Mouse (Mus musculus): Measurements from ENCODE around the gene Slc24a2. TPM values are rescaled to one million over a fixed set of nuclear protein-coding genes. Genes with fewer than 3 reads are reported as not detected.

Gene Slc24a2
- polyA plus RNA-seq, 1 experiment = not detected

DNA sequence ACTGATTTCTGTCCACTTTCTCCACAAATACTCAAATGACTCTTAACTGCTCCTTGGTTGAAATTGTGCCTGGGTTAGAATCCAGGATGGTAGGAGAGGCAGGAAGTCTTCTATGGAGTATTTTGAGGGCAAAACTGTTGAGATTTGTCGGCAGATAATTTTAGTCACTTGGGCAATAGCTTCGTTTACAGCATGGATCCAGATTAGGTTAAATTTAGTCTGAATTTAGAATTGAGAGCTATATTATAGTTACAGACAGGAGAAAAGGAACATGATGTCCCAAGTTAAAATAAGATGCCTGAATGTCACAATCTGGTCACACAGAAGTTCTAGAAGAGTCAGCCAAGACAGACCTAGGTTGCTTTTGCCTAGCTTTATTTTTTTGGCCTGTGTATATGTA, 199.2 kb downstream of the Slc24a2 start:
- H3K27ac ChIP-seq (ENCODE audit: insufficient read depth, low read depth, low read length) = no peak overlapping the region
- no peaks in the 10 kb centered on the region for H3K4me1 ChIP-seq (ENCODE audit: control insufficient read depth, insufficient read depth, low read length)
- TF ChIP-seq CTCF (IDR thresholded peaks at IDR 0.05; ENCODE audit: low read depth, low read length) (no peak), POLR2A (IDR thresholded peaks at IDR 0.05; ENCODE audit: borderline replicate concordance, low read depth, low read length) (no peak)
- no peak overlapping the region for H3K4me3 ChIP-seq (ENCODE audit: insufficient read depth, low read length)

DNA sequence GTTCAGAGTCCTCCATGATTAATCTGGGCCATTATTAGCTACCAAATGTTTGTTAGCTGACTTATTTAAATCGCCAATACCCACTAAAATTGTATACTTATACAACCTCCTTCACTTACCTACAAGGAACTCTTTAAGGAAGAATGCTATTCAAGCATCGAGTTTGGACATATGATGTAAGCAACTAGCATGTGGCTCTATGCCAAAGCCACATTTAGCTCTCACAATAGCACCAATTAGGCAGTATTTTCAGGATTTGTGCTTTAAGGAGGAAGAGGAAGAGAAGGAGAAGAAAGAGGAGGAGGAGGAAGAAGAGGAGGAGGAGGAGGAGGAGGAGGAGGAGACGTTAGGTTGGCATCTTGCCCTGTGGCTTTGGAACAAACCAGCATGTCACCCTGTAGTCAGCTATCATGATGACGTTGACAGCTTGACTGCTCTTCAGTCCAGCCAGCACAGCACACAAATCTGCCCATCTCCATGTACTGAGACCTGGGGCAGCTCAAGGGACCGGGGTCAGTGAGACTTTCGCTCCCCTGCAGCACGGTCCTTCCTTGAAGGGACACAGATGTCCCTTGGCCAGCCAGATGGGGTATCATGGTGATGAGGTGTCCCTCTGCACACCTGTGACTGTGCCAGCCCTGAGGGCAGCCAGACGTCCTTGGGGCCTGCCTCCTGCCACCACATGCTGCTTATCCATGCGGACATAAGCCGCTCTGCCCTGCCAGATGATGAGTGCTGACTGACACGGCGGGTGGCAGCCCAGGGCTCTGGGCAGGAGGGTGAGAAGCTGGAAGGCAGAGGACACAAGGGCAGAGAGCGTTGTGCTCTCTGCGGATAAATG, 203.7 kb downstream of the Slc24a2 start:
- no peak for TF ChIP-seq CTCF (IDR thresholded peaks at IDR 0.05; ENCODE audit: low read depth, low read length)
- TF ChIP-seq POLR2A (IDR thresholded peaks at IDR 0.05; ENCODE audit: borderline replicate concordance, low read depth, low read length) = no peak
- Histone ChIP-seq H3K27ac (ENCODE audit: insufficient read depth, low read depth, low read length) (no peak overlapping the region), H3K4me1 (ENCODE audit: control insufficient read depth, insufficient read depth, low read length) (no peaks in the 10 kb centered on the region), H3K4me3 (ENCODE audit: insufficient read depth, low read length) (no peak overlapping the region)

DNA sequence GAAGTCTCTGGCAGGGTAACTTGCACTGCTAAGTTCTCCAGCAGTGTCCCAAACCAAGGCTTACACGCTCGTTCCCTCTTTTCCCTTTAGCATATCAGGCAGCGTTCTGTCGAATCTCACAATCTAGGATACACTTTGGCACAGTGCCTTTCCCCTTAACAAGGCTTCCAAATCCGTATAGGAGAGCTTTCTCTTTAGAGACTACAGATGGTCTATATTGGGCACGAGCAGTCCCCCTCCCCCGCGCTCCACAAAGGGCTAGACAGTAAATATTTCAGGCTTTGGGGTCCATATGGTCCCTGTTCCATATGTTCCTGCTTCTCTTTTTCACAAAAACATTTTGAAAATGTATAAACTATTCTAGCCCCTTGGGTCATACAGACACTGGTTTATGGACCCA, 205.7 kb downstream of the Slc24a2 start:
- no peak overlapping the region for H3K27ac ChIP-seq (ENCODE audit: insufficient read depth, low read depth, low read length)
- no peaks in the 10 kb centered on the region for H3K4me1 ChIP-seq (ENCODE audit: control insufficient read depth, insufficient read depth, low read length)
- TF ChIP-seq CTCF (IDR thresholded peaks at IDR 0.05; ENCODE audit: low read depth, low read length) (no peak), POLR2A (IDR thresholded peaks at IDR 0.05; ENCODE audit: borderline replicate concordance, low read depth, low read length) (no peak)
- no peak overlapping the region for H3K4me3 ChIP-seq (ENCODE audit: insufficient read depth, low read length)

DNA sequence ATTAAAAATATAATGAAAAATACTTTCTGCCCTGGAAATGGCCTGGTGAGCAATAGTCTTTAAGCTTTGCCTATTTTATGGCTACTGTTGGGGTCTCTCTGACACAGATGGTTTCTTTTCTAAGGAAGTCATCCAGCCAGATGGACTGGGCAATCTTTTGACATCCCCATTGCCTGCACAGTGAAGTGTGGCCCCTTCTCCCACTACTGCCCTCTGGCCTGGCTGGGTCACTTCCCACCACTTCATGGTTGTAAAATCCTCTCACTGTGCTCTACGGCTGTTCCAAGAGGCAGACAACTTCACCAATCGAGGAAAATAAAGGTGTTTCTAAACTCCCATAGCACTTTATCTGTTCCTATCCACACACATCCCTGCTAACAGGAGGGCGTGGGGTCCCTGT, 208.7 kb downstream of the Slc24a2 start:
- Histone ChIP-seq H3K4me3 (ENCODE audit: insufficient read depth, low read length) (no peak overlapping the region), H3K4me1 (ENCODE audit: control insufficient read depth, insufficient read depth, low read length) (no peaks in the 10 kb centered on the region), H3K27ac (ENCODE audit: insufficient read depth, low read depth, low read length) (no peak overlapping the region)
- TF ChIP-seq POLR2A (IDR thresholded peaks at IDR 0.05; ENCODE audit: borderline replicate concordance, low read depth, low read length) (no peak), CTCF (IDR thresholded peaks at IDR 0.05; ENCODE audit: low read depth, low read length) (no peak)

DNA sequence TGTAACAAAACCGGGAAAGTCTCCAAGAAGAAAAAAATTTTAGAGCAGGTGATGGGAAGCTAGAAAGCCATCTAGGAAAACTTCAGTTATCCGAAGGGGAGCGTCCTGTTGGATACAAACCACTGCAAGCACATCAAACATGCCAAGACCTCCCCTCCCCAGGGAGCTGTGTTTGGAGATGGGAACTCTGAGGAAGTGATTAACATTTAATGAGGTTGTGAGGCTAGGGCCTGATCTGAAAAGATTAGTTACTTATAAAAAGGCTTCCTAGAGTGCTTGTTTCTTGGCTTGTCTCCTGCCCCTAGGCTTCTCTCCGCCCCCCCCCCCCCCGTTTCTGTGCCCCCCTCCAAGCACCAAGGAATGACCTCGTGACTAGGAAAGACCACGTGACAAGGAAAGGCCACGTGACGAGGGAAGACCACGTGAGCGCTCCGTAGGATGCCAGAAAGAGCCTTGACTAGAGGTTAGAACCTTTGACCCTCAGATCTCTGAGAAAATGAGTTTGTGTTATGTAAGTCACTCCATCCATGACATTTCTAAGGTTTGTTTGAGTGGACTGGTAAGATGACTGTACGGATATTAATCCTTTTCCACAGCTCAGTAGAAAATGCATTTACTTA, 210.7 kb downstream of the Slc24a2 start:
- Histone ChIP-seq H3K27ac (ENCODE audit: insufficient read depth, low read depth, low read length) (no peak overlapping the region), H3K4me3 (ENCODE audit: insufficient read depth, low read length) (no peak overlapping the region), H3K4me1 (ENCODE audit: control insufficient read depth, insufficient read depth, low read length) (no peaks in the 10 kb centered on the region)
- TF ChIP-seq POLR2A (IDR thresholded peaks at IDR 0.05; ENCODE audit: borderline replicate concordance, low read depth, low read length) (no peak), CTCF (IDR thresholded peaks at IDR 0.05; ENCODE audit: low read depth, low read length) (no peak)

DNA sequence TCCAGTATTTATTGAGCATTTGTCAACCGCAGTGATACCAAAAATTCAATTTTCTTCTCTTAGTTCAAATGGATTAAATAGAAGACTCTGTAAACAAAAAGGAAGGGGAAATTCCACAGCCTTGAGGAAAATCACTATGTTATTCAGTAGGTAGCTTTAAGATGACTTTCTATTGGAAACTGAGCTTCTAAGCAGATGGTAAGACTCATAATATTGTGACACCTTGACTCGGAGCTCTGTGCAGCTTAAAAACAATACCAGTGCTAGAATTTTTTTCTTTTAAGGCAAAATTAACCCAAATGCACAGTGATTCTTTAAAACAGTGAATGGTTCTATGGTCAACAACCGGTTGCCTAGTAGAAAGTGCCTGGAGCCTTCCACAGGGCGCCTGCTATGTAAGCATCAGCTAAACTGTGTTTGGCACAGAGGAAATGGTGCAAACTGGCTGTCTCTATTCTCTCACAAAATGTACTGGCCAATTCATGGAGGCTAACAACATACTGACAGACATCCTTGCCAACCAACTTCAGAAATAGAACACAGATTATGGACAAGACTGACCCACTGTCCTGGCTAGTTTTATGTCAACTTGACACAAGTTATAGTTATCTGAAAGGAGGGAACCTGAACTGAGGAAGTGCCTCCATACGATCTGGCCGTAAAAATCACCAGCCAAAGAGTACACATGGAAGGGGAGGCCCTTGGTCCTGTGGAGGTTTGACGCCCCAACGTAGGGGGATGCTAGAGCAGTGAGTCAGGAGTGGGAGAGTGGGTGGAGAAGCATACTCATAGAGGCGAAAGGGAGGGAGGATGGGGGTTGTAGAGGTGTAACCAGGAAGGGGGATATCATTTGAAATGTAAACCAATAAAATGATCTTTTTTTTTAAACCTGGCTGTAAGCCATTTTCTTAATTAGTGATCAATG, 211.9 kb downstream of the Slc24a2 start:
- Histone ChIP-seq H3K27ac (ENCODE audit: insufficient read depth, low read depth, low read length) (no peak overlapping the region), H3K4me3 (ENCODE audit: insufficient read depth, low read length) (no peak overlapping the region), H3K4me1 (ENCODE audit: control insufficient read depth, insufficient read depth, low read length) (no peaks in the 10 kb centered on the region)
- TF ChIP-seq CTCF (IDR thresholded peaks at IDR 0.05; ENCODE audit: low read depth, low read length) = no peak
- no peak for TF ChIP-seq POLR2A (IDR thresholded peaks at IDR 0.05; ENCODE audit: borderline replicate concordance, low read depth, low read length)

DNA sequence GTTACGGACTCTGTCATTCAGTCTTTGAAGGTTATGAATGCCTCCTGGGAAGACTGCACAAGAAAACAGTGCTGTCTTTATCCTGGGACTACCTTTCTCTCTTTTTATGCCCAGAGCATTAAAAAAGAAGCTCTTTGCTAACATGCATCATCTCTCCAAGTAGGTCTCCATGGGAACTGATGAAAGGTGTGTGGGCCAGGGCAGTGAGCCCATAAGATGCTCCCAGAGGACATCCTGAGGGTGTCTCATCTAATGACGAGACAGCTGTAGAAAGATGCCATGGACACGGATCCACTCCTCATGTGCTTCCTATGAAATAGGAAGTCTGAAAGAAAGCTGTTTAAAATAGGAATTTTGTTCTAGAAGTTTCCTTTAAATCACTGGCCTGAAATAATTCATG, 212.8 kb downstream of the Slc24a2 start:
- Histone ChIP-seq H3K4me1 (ENCODE audit: control insufficient read depth, insufficient read depth, low read length) (no peaks in the 10 kb centered on the region), H3K27ac (ENCODE audit: insufficient read depth, low read depth, low read length) (no peak overlapping the region), H3K4me3 (ENCODE audit: insufficient read depth, low read length) (no peak overlapping the region)
- TF ChIP-seq CTCF (IDR thresholded peaks at IDR 0.05; ENCODE audit: low read depth, low read length) = no peak
- TF ChIP-seq POLR2A (IDR thresholded peaks at IDR 0.05; ENCODE audit: borderline replicate concordance, low read depth, low read length) = no peak

DNA sequence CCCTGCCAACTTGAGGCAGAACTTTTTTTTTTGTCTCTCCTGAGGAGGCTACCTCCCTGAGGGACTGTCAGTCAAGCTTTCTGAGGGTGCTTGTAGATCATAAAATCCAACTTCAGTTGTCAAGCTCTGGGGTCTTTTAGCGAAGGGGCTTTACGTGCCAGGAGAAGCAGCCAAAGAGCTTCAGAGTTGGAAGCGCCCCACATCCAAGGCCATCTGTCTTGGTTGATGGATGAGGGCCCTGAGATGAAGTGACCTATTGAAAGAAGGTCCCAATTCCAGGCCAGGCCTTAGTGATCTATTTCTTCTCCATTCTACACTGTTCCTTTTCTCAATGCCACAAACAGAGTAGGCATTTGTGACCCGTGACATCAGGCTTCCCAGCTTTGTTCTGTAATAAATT, 214.5 kb downstream of the Slc24a2 start:
- H3K4me1 ChIP-seq (ENCODE audit: control insufficient read depth, insufficient read depth, low read length) = no peaks in the 10 kb centered on the region
- no peak for TF ChIP-seq POLR2A (IDR thresholded peaks at IDR 0.05; ENCODE audit: borderline replicate concordance, low read depth, low read length)
- TF ChIP-seq CTCF (IDR thresholded peaks at IDR 0.05; ENCODE audit: low read depth, low read length) = no peak
- no peak overlapping the region for H3K4me3 ChIP-seq (ENCODE audit: insufficient read depth, low read length)
- H3K27ac ChIP-seq (ENCODE audit: insufficient read depth, low read depth, low read length) = no peak overlapping the region

DNA sequence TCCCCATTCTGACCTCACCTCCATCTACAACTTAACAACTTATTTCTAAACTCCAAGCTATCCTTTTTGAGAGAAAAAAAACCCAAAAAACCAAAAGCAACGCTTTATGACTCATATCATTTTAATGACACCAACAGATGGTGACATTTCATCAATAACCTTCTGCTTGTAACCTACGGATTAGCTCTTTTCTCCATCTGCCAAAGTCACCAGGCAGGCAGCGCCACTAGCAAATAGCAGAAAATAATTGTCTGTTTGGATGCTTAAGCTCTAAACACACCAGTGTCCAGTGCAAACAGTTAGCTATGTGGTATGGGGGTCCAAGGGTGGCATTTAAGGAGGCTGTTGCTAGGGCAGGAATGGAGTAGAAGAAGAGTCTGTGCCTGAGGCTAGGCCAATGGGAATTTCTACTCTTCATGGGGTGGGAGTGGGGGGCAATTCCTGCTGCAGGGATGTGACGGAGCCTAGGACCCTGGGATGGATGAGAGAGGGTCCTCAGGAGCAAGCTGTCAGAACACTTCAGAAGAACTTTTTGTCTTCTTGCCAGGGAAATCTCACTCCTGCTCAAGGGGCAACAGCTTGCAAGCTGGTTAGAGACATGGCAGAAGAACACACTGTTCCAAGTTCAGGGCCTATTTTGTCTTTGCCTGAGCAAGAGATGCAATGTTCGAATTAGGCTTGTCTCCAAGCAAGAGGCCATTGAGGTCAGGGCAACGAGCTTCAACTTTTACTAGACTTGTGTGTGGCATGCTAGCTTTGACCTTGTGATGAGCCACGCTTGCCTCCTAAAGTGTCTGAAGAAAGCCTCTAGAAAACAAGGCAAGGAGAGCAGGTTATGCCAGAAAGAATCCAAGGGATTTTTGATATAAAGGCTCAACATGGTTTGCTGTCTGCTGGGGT, 216.3 kb downstream of the Slc24a2 start:
- TF ChIP-seq CTCF (IDR thresholded peaks at IDR 0.05; ENCODE audit: low read depth, low read length) (no peak), POLR2A (IDR thresholded peaks at IDR 0.05; ENCODE audit: borderline replicate concordance, low read depth, low read length) (no peak)
- Histone ChIP-seq H3K27ac (ENCODE audit: insufficient read depth, low read depth, low read length) (no peak overlapping the region), H3K4me1 (ENCODE audit: control insufficient read depth, insufficient read depth, low read length) (no peaks in the 10 kb centered on the region), H3K4me3 (ENCODE audit: insufficient read depth, low read length) (no peak overlapping the region)
